Mouse (Mus musculus) intestine, postnatal 0 days (tissue): ENCODE results near the gene Slc39a7. TPM values are rescaled to one million over a fixed set of nuclear protein-coding genes. Genes with fewer than 3 reads are reported as not detected.
A peak's percentile ranks its signal among the peaks of the same experiment; 100 is the strongest.

ENCODE experiments used
- ATAC-seq: fragments of 200-750 bp; cut with Nextera tagmentation; 2 replicates; pipeline ENCODE4 v1.8.0; 2017; ENCODE audit warnings: mild to moderate bottlenecking, moderate TSS enrichment, moderate library complexity
- H3K27ac ChIP-seq: fragments of 300-500 bp; sonication (generic); 2 replicates; pipeline ENCODE4 v1.5.1; 2014; ENCODE audit warnings: mild to moderate bottlenecking, low read depth, low read length, moderate library complexity
- H3K27me3 ChIP-seq: fragments of 300-500 bp; sonication (generic); replicated peaks from 2 replicates; pipeline ENCODE4 v1.6.1; 2014; ENCODE audit warnings: low read length, mixed read lengths; ENCODE audit not compliant: control insufficient read depth, insufficient read depth
- H3K36me3 ChIP-seq: fragments of 300-500 bp; sonication (generic); 2 replicates; pipeline ENCODE4 v1.6.1; 2014; ENCODE audit warnings: mild to moderate bottlenecking, moderate library complexity; ENCODE audit not compliant: control insufficient read depth, insufficient read depth
- H3K4me1 ChIP-seq: fragments of 300-500 bp; sonication (generic); replicated peaks from 2 replicates; pipeline ENCODE4 v1.6.1; 2014; ENCODE audit warnings: antibody characterized with exemption, low read length, mixed read lengths; ENCODE audit not compliant: control insufficient read depth, insufficient read depth
- H3K4me2 ChIP-seq: fragments of 300-500 bp; sonication (generic); replicated peaks from 2 replicates; pipeline ENCODE4 v1.6.1; 2014; ENCODE audit warnings: low read depth, mild to moderate bottlenecking, moderate library complexity
- H3K4me3 ChIP-seq: fragments of 300-500 bp; sonication (generic); 2 replicates; pipeline ENCODE4 v1.5.1; 2014; ENCODE audit warnings: low read depth, low read length
- H3K9ac ChIP-seq: fragments of 300-500 bp; sonication (generic); 2 replicates; pipeline ENCODE4 v1.6.1; 2014; ENCODE audit warnings: mild to moderate bottlenecking, low read depth, low read length
- H3K9me3 ChIP-seq: fragments of 300-500 bp; sonication (generic); 2 replicates; pipeline ENCODE4 v1.6.1; 2016; ENCODE audit warnings: mixed run types; ENCODE audit not compliant: control insufficient read depth
- CTCF ChIP-seq: sonication (generic); IDR thresholded peaks from 2 replicates; pipeline ENCODE4 v1.5.1; 2016; ENCODE audit warnings: low read depth, mild to moderate bottlenecking, control low read depth, antibody characterized with exemption, moderate library complexity
- WGBS: fragments of 180-500 bp; shearing (Covaris S2); extraction: QIAGEN DNeasy Blood & Tissue Kit; methylation state at CpG from one replicate; pipeline ENCODE4 v1.1.7; 2014; 5-methylcytosine and 5-hydroxymethylcytosine counted together
- polyA plus RNA-seq: library from polyadenylated mRNA; unstranded; fragments of >200 nt; fragmentation: Nextera tagmentation; extraction: Ambion mirVana; gene quantifications from 2 replicates; pipeline ENCODE4 v1.2.1, GENCODE M21; 2015

Gene Slc39a7
- polyA plus RNA-seq, 1 experiment from 2014 or later = 99.1 TPM

DNA sequence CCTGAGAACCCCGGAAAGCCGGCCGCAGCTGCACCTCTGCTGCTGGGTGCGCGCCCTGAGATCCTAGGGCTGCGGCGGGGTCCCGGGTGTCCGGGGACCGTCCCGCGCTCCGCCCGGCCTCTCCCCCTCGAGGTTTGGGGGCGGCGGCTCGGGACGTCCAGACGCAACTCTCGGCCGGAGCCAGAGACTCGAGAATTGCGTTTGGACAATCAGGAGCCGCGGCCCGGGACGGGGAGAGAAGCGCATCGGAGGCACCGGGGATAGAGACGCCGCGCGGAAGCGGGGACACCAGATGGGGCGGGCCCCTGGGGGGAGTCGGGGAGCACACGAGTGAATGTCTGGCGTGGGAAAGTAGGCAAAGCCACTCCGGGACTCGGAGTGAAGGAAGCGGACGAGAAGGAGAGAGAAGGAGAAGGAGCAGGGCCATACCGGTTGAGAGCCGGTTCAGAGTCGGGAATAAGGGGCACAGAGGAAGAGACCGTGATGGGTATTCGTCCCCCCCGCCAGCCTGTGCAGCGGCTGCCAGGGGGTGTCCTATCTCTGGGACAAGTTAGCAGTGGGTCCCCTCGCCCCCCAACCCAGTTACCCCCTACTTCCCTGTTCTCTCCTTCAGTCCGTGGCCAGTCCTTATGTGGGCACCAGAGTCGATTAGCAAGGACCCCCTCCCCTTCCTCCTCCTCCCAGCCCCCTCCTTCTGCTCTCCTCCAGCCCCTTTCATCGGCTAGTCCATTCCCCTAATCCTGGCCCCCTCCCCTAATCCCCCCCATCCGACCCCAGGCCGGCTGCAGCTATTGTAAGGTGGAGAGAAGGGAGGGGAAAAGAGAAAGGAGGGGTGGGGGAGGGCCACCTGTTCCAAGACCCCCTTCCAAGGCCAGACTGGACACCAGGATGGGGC is 6.4 kb downstream of the Slc39a7 start:
- peak; percentile 14 for ATAC-seq
- 1% methylated on average over 57 of the region's 57 CpGs for WGBS
- Histone ChIP-seq H3K4me1 (peaks cover 19% of the 10 kb centered on the region; the same call in 1 of the 2 replicates), H3K9ac (peak overlapping the region; percentile 88), H3K36me3 (peaks cover 43% of the 10 kb centered on the region), H3K27ac (peak overlapping the region; percentile 82), H3K27me3 (no peaks in the 10 kb centered on the region), H3K4me3 (peak overlapping the region; percentile 86), H3K4me2 (peak overlapping the region; percentile 99), H3K9me3 (no peaks in the 10 kb centered on the region)
- no peak for TF ChIP-seq CTCF

GRCm38 (mm10) chr17:34024317-34024821 is 7.1 kb downstream of the Slc39a7 start, which contains the start of gene Ring1:
Ring1 (minus strand) TSS chr17:34024680.
- no peak for TF ChIP-seq CTCF
- 0% methylated on average over 44 of the region's 58 CpGs for WGBS
- Histone ChIP-seq H3K4me2 (peak within 1 kb of the TSS; percentile 99), H3K36me3 (peaks cover 35% of the 10 kb centered on the region), H3K9ac (peak within 1 kb of the TSS; percentile 88), H3K27ac (peak within 1 kb of the TSS; percentile 82), H3K9me3 (no peaks in the 10 kb centered on the region), H3K4me3 (peak within 1 kb of the TSS; percentile 86), H3K4me1 (peaks cover 17% of the 10 kb centered on the region; the same call in 1 of the 2 replicates), H3K27me3 (no peaks in the 10 kb centered on the region)
- ATAC-seq = peak; percentile 56

GRCm38 (mm10) chr17:34023678-34024077 is 7.8 kb downstream of the Slc39a7 start:
- Histone ChIP-seq H3K9me3 (no peaks in the 10 kb centered on the region), H3K4me1 (peaks cover 17% of the 10 kb centered on the region; the same call in 1 of the 2 replicates), H3K27ac (no peak overlapping the region), H3K4me2 (peak overlapping the region; percentile 99), H3K27me3 (no peaks in the 10 kb centered on the region), H3K36me3 (peaks cover 28% of the 10 kb centered on the region), H3K4me3 (peak overlapping the region; percentile 86), H3K9ac (peak overlapping the region; percentile 88; the same call in 1 of the 2 replicates)
- WGBS = 55% methylated on average over 9 of the region's 9 CpGs
- ATAC-seq = no peak
- no peak for TF ChIP-seq CTCF

GRCm38 (mm10) chr17:34022987-34023386 is 8.5 kb downstream of the Slc39a7 start:
- peaks cover 21% of the 10 kb centered on the region for H3K36me3 ChIP-seq
- no peak overlapping the region for H3K4me2 ChIP-seq
- TF ChIP-seq CTCF = no peak
- no peak overlapping the region for H3K9ac ChIP-seq
- WGBS = 97% methylated on average over 20 of the region's 20 CpGs
- no peaks in the 10 kb centered on the region for H3K27me3 ChIP-seq
- H3K4me1 ChIP-seq = peaks cover 14% of the 10 kb centered on the region; the same call in 1 of the 2 replicates
- H3K27ac ChIP-seq = no peak overlapping the region
- H3K4me3 ChIP-seq = no peak overlapping the region
- no peak for ATAC-seq
- H3K9me3 ChIP-seq = no peaks in the 10 kb centered on the region

- no peak for ATAC-seq
- no peak overlapping the region for H3K9ac ChIP-seq
- WGBS = 90% methylated on average over 13 of the region's 14 CpGs
- no peak overlapping the region for H3K4me3 ChIP-seq
- peaks cover 21% of the 10 kb centered on the region for H3K36me3 ChIP-seq
- no peak overlapping the region for H3K27ac ChIP-seq
- H3K9me3 ChIP-seq = no peaks in the 10 kb centered on the region
- peaks cover 14% of the 10 kb centered on the region; the same call in 1 of the 2 replicates for H3K4me1 ChIP-seq
- no peak for TF ChIP-seq CTCF
- H3K4me2 ChIP-seq = no peak overlapping the region
- H3K27me3 ChIP-seq = no peaks in the 10 kb centered on the region
These were observed 9.1 kb downstream of the Slc39a7 start for GRCm38 (mm10) chr17:34022414-34022783.
